Mouse (Mus musculus): ENCODE measurements around the gene Lrit2.

GRCm38 (mm10) chr14:37110456-37110855 lies 42.7 kb downstream of the Lrit2 start:
- TF ChIP-seq CTCF (IDR thresholded peaks at IDR 0.05; ENCODE audit: control insufficient read depth, insufficient read depth, insufficient replicate concordance, low read depth, low read length) (no peak), POLR2A (IDR thresholded peaks at IDR 0.05; ENCODE audit: control insufficient read depth, low read depth, low read length) (no peak)

All from testis, adult 2 months (tissue).